Mouse (Mus musculus) kidney, adult 10 weeks (tissue): ENCODE measurements around the gene Carm1. TPM values are rescaled to one million over a fixed set of nuclear protein-coding genes. Genes with fewer than 3 reads are reported as not detected.

Experiments used
- polyA plus RNA-seq: library from polyadenylated mRNA; stranded (reverse); fragments of 350-450 nt; fragmentation: Illumina TruSeq; extraction: RNeasy Lipid Tissue Mini Kit (QIAGEN cat#74804); gene quantifications from one replicate; pipeline ENCODE4 v1.2.3, GENCODE M21; 2014; ENCODE audit warnings: low read depth, low replicate concordance

Carm1 gene
- 2.7 TPM for polyA plus RNA-seq

DNA sequence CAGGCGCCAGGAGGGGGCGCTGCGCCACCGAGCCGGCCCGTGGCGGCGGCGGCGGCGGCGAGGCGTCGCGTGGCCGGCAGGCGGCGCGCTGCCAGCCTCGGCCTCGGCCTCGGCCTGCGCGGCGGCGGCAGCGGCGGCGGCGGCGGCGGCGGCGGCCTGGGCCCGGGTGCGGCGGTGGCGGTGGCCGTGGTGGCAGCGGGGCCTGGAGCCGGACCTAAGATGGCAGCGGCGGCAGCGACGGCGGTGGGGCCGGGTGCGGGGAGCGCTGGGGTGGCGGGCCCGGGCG lies at the start of gene Carm1:
Gene Carm1 (plus strand): TSS at position 106 of the 286 bp plus-strand sequence.

DNA sequence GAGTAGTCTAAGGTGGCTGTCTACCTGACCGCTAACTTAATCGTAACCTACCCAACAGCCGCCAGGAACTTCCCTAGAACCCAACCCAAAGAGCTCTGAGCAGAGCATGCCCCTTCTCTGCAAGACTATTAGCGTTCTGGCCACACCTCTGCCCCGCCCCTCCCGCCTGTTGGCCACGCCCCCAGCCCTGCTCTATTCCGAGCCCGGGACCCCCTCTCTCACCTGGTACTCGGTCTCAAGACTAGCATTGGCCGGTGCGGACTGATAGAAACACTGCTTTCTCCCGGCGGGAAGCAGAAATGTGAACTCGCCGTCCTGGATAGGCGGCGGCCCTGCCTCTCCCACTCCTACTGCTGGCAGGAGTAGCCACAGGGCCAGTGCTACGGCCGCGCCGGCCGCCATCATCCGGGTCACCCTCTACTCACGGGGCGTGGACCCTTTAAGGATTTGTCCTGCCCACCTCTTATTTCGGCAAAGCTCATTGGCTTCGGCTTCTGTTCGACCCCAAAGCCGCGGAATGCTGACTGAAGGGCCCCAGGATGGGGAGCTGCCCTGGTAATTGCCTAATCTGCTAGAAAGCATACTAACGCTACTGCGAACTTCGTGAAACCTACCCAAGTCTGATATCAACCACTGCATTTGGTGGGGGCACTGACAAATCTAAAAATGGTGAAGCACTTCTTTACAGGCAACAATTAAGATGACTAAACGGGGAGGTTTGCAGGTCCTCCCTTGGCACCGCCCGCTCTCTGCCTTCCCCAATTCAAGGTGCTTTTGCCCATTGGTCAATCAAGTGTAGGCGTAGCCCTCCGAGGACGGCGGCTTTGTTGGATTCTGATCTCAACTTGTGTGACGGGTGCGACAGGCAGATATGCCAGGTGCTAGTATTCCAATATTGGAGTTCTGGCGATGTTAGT lies 36.7 kb upstream of the Carm1 start, which contains the start of gene Tmed1:
Gene Tmed1 (minus strand): TSS at position 481 of the 917 bp plus-strand sequence.

DNA sequence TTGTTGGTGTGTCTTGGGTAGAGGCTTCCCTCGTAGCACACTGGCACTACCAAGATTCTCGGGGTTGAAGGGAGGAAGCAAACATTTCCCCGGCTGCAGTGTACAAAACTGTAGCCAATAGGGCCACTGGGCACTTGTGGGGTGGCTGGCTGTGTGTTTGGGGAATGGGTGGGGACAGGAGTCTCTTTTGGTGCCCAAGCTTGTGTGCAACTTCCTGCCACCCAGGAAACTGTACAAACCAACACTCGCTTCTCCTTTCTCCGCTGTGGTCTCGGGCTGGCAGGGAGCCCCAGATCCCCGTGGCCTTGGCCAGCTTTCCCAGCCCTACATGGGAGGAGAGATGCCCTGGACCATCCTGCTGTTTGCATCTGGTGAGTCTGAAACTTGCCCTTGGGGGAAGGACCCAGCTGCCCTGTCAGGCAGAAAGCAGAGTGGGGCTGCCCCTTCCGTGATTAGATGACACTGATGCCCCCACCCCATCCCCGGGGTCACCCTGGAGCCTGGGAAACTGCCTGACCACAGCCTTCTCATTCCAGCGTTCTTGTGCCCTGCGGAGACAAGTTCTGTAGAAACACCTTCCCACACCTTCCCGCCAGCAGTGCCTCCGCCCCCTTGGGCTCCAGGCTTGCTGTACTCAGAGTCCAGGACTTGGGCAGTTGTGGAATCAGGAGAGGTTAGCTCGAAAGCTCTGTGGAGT lies 20.6 kb upstream of the Carm1 start, which contains the start of gene AB124611:
Gene AB124611 (plus strand): TSS at position 240 of the 697 bp plus-strand sequence.

DNA sequence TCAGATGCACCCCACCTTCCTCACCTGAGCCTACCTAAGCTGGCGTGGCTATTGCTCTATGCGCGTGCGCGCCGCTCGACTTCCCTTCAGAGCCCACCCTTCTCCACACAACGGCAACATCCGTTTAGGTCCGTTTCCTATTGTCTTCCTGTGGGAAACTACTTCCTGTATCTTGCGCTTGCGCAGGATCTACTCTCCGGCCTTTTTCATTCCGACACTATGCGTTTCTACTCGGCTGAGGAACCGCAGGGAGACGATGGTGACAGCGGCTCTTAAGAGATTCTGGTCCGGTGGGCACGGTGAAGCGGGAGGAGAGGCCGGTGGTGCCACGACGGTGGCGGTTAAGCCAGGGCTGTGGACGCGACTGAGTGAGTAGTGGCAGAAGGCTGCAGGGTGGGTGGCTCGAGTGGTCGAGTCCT lies 46.0 kb downstream of the Carm1 start, which contains the start of the genes Timm29 and Yipf2:
Gene Timm29 (plus strand): TSS at position 20 of the 419 bp plus-strand sequence.
Gene Yipf2 (minus strand): TSS at position 126 of the 419 bp plus-strand sequence.

DNA sequence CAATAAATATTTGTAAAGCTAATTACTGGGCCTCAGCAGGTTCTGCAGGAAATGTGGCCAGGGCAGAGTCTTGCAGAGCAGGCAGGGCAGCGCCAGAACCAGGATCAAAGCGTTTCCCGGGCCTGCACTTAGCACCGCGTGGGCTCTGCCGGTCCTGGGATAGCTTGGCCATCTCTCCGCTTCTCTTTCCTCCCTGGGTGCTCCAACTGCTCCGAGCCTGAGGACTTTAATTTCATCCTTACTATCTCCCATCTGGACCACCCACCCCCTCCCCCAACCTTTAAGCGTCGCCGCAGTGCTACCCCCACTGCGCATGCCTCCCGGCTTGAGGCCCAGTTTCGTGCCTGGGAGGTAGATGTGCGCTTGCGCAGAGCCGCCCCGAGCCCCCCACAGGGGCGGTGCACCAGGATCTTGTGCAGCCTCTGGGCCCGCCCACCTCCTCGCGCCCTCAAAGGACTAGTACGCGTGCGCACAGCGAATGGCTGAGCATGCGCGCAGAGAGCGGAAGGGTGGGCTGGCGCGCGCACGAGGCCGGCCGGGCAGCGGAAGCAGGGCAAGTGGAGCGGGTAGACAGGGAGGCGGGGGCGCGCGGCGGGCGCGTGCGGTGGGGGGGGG lies 69.0 kb downstream of the Carm1 start, which contains the start of gene Smarca4:
Gene Smarca4 (plus strand): TSS at position 553 of the 615 bp plus-strand sequence.

Other genes with a start within 250 kb of the Carm1 start
- gene Ap1m2, start 234.6 kb upstream of the Carm1 start, polyA plus RNA-seq = 3.4 TPM
- 13.9 TPM for gene Slc44a2, start 226.2 kb upstream of the Carm1 start, polyA plus RNA-seq
- gene Ilf3, start 179.0 kb upstream of the Carm1 start, polyA plus RNA-seq = 12.2 TPM
- gene Qtrt1, start 135.1 kb upstream of the Carm1 start, polyA plus RNA-seq = not detected
- 17.1 TPM for gene Dnm2, start 122.0 kb upstream of the Carm1 start, polyA plus RNA-seq
- gene Tmed1, start 36.6 kb upstream of the Carm1 start, polyA plus RNA-seq = 2.7 TPM
- not detected for gene AB124611, start 20.7 kb upstream of the Carm1 start, polyA plus RNA-seq
- gene Timm29, start 45.8 kb downstream of the Carm1 start, polyA plus RNA-seq = 55.9 TPM
- 6.8 TPM for gene Yipf2, start 45.9 kb downstream of the Carm1 start, polyA plus RNA-seq
- 3.3 TPM for gene Smarca4, start 69.3 kb downstream of the Carm1 start, polyA plus RNA-seq
- gene Ldlr, start 176.6 kb downstream of the Carm1 start, polyA plus RNA-seq = 6.7 TPM
- 1.2 TPM for gene Spc24, start 213.4 kb downstream of the Carm1 start, polyA plus RNA-seq